Mouse (Mus musculus): ENCODE data around the gene Mapre3. TPM values are rescaled to one million over a fixed set of nuclear protein-coding genes. Genes with fewer than 3 reads are reported as not detected.
"Not testable (repeated sequence)": the region's sequence is repeated elsewhere in the genome, so short reads cannot be mapped to it uniquely, and the experiment has no call there.

Mapre3 gene
- total and polyA plus RNA-seq, 2 experiments from 2014 or later, result 112 to 172 TPM

GRCm38 (mm10) chr5:30878616-30879015, 64.2 kb downstream of the Mapre3 start:
- H3K9me3 ChIP-seq (ENCODE audit: low read length), result no peaks in the 10 kb centered on the region
- H3K4me2 ChIP-seq (ENCODE audit: low read depth, low read length, poor library complexity, severe bottlenecking), result no peak overlapping the region
- H3K4me1 ChIP-seq (ENCODE audit: insufficient read depth, low read length), result no peaks in the 10 kb centered on the region
- no peak overlapping the region for H3K27ac ChIP-seq (ENCODE audit: low read depth, low read length)
- H3K4me3 ChIP-seq (ENCODE audit: low read depth, low read length), result no peak overlapping the region
- WGBS, result 70% methylated on average over 6 of the region's 6 CpGs
- peaks cover 36% of the 10 kb centered on the region for H3K36me3 ChIP-seq (ENCODE audit: insufficient read depth, low read length)
- no peaks in the 10 kb centered on the region for H3K27me3 ChIP-seq (ENCODE audit: insufficient read depth, low read length)
- ATAC-seq (ENCODE audit: low FRiP score), result no peak
- TF ChIP-seq CTCF (IDR thresholded peaks at IDR 0.05), result no peak
- DNase-seq (ENCODE audit: low spot score), result no peak
- no peak overlapping the region for H3K9ac ChIP-seq (replicated peaks; ENCODE audit: low read length, poor library complexity, severe bottlenecking)

- Histone ChIP-seq H3K9me3 (ENCODE audit: low read length) (no peaks in the 10 kb centered on the region), H3K4me1 (ENCODE audit: insufficient read depth, low read length) (no peaks in the 10 kb centered on the region), H3K4me3 (ENCODE audit: low read depth, low read length) (no peak overlapping the region), H3K27ac (ENCODE audit: low read depth, low read length) (no peak overlapping the region), H3K4me2 (ENCODE audit: low read depth, low read length, poor library complexity, severe bottlenecking) (no peak overlapping the region), H3K36me3 (ENCODE audit: insufficient read depth, low read length) (peaks cover 28% of the 10 kb centered on the region), H3K9ac (replicated peaks; ENCODE audit: low read length, poor library complexity, severe bottlenecking) (no peak overlapping the region), H3K27me3 (ENCODE audit: insufficient read depth, low read length) (no peaks in the 10 kb centered on the region)
- no peak for ATAC-seq (ENCODE audit: low FRiP score)
- DNase-seq (ENCODE audit: low spot score), result no peak
- 0 out of 2 replicates have a peak, but pooled peaks have one; percentile 11 for TF ChIP-seq CTCF (IDR thresholded peaks at IDR 0.05)
- WGBS, result 80% methylated on average over 5 of the region's 5 CpGs
Observed at GRCm38 (mm10) chr5:30879347-30879943, 65.0 kb downstream of the Mapre3 start.

GRCm38 (mm10) chr5:30881839-30882238, 67.4 kb downstream of the Mapre3 start:
- not testable (repeated sequence) for H3K9me3 ChIP-seq (ENCODE audit: low read length); ATAC-seq (ENCODE audit: low FRiP score); DNase-seq (ENCODE audit: low spot score); H3K27ac ChIP-seq (ENCODE audit: low read depth, low read length); H3K4me2 ChIP-seq (ENCODE audit: low read depth, low read length, poor library complexity, severe bottlenecking); H3K27me3 ChIP-seq (ENCODE audit: insufficient read depth, low read length); H3K9ac ChIP-seq (replicated peaks; ENCODE audit: low read length, poor library complexity, severe bottlenecking); H3K4me3 ChIP-seq (ENCODE audit: low read depth, low read length); H3K36me3 ChIP-seq (ENCODE audit: insufficient read depth, low read length); H3K4me1 ChIP-seq (ENCODE audit: insufficient read depth, low read length)
- WGBS, result 83% methylated on average over 4 of the region's 4 CpGs

- DNase-seq (ENCODE audit: low spot score) (no peak), ATAC-seq (ENCODE audit: low FRiP score) (no peak)
- 43% methylated on average over 4 of the region's 4 CpGs for WGBS
- H3K4me2 ChIP-seq (ENCODE audit: low read depth, low read length, poor library complexity, severe bottlenecking), result no peak overlapping the region
- no peak for TF ChIP-seq CTCF (IDR thresholded peaks at IDR 0.05)
- H3K9me3 ChIP-seq (ENCODE audit: low read length), result no peaks in the 10 kb centered on the region
- H3K4me3 ChIP-seq (ENCODE audit: low read depth, low read length), result no peak overlapping the region
- peaks cover 6% of the 10 kb centered on the region for H3K36me3 ChIP-seq (ENCODE audit: insufficient read depth, low read length)
- no peak overlapping the region for H3K9ac ChIP-seq (replicated peaks; ENCODE audit: low read length, poor library complexity, severe bottlenecking)
- no peaks in the 10 kb centered on the region for H3K27me3 ChIP-seq (ENCODE audit: insufficient read depth, low read length)
- peaks cover 7% of the 10 kb centered on the region; the same call in 1 of the 2 replicates for H3K4me1 ChIP-seq (ENCODE audit: insufficient read depth, low read length)
- H3K27ac ChIP-seq (ENCODE audit: low read depth, low read length), result no peak overlapping the region
Observed at GRCm38 (mm10) chr5:30886209-30886608, 71.8 kb downstream of the Mapre3 start.

- no peak for TF ChIP-seq CTCF (IDR thresholded peaks at IDR 0.05)
- no peaks in the 10 kb centered on the region for H3K9me3 ChIP-seq (ENCODE audit: low read length)
- H3K27me3 ChIP-seq (ENCODE audit: insufficient read depth, low read length), result no peaks in the 10 kb centered on the region
- H3K27ac ChIP-seq (ENCODE audit: low read depth, low read length), result peak overlapping the region; percentile 83; the same call in 1 of the 2 replicates
- peaks cover 10% of the 10 kb centered on the region for H3K36me3 ChIP-seq (ENCODE audit: insufficient read depth, low read length)
- peak overlapping the region; percentile 80 for H3K4me3 ChIP-seq (ENCODE audit: low read depth, low read length)
- H3K4me2 ChIP-seq (ENCODE audit: low read depth, low read length, poor library complexity, severe bottlenecking), result peak overlapping the region; percentile 78
- WGBS, result 22% methylated on average over 5 of the region's 5 CpGs
- DNase-seq (ENCODE audit: low spot score), result no peak
- H3K4me1 ChIP-seq (ENCODE audit: insufficient read depth, low read length), result peaks cover 7% of the 10 kb centered on the region; the same call in 1 of the 2 replicates
- peak overlapping the region; percentile 90 for H3K9ac ChIP-seq (replicated peaks; ENCODE audit: low read length, poor library complexity, severe bottlenecking)
- ATAC-seq (ENCODE audit: low FRiP score), result no peak
Observed at GRCm38 (mm10) chr5:30886731-30887130, 72.3 kb downstream of the Mapre3 start.

GRCm38 (mm10) chr5:30887331-30887761, 72.9 kb downstream of the Mapre3 start:
- H3K4me1 ChIP-seq (ENCODE audit: insufficient read depth, low read length), result peaks cover 7% of the 10 kb centered on the region; the same call in 1 of the 2 replicates
- H3K4me2 ChIP-seq (ENCODE audit: low read depth, low read length, poor library complexity, severe bottlenecking), result peak overlapping the region; percentile 78
- WGBS, result under 1% methylated on average over 19 of the region's 19 CpGs
- ATAC-seq (ENCODE audit: low FRiP score) (peak; percentile 68), DNase-seq (ENCODE audit: low spot score) (peak; percentile 94)
- H3K27ac ChIP-seq (ENCODE audit: low read depth, low read length), result peak overlapping the region; percentile 83
- H3K36me3 ChIP-seq (ENCODE audit: insufficient read depth, low read length), result peaks cover 16% of the 10 kb centered on the region
- peak; percentile 1; the same call in 1 of the 2 replicates for TF ChIP-seq CTCF (IDR thresholded peaks at IDR 0.05)
- H3K9me3 ChIP-seq (ENCODE audit: low read length), result no peaks in the 10 kb centered on the region
- peak overlapping the region; percentile 90 for H3K9ac ChIP-seq (replicated peaks; ENCODE audit: low read length, poor library complexity, severe bottlenecking)
- H3K27me3 ChIP-seq (ENCODE audit: insufficient read depth, low read length), result no peaks in the 10 kb centered on the region
- peak overlapping the region; percentile 80 for H3K4me3 ChIP-seq (ENCODE audit: low read depth, low read length)
